Mouse (Mus musculus): Measurements from ENCODE around the gene Itih5. TPM values are rescaled to one million over a fixed set of nuclear protein-coding genes. Genes with fewer than 3 reads are reported as not detected.

Itih5 gene
- total RNA-seq, 2 experiments from 2014 or later, result 12.1 to 15.0 TPM

DNA sequence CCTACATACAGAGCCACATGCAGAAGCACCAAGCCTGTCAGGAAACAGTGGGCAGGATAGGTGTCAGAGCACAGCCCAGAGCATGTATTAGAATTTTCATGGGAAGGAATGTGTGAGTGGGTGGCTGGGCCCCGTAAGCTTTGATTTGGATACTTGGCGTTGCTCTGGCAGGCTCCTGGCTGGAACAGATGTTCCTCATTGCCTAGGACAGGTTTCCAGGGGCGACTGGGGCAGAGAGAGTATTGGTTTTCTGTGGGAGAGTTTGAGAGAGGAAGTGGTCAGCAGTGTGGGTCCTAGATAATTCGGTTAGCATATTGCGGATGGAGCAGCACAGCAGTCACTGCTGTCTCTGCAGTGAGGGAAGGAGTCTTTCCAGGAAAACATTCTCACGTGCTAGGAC lies 13.3 kb downstream of the Itih5 start:
- intact Hi-C loops (cut with DNase I), result no loop called here
- DNase-seq (ENCODE audit: low spot score in 2 of 2), result no peak

DNA sequence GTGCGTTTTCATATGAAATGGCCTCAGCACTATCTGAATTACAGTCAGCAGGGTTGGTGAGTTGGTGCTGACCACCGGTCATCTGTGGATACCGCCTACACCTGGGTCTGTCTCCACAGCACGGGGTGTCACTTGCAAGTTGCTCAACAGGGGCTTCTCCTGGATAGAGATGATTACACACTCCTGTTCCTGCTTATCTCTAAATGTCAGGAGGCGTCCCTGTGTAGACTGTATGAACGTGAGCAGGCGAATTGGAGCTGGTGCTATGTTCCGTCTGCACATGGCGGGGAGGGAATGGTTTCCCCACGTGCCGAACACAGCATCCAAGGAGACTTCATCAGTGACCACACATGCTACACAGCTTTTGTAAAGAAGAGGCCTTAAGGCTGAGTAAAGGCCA lies 13.9 kb downstream of the Itih5 start:
- intact Hi-C loops (cut with DNase I), result no loop called here

DNA sequence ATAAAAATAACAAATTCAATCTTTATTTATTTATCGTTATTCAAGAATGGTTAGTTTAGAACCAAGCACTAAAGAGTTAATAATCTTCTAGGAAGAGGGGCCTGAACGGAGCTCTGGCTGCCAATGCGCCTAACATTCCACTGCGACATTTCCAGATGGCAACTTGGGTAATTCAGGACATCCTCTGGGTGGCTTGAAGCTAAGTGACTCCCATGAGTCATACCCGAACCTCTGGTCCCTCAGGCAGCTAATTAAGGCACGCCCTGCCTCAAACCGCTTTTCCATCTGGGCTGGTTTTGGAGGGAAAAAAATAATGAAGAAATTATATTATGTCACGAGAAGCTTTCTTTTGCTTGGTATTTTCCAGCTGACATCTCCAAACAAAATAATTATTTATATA lies 14.6 kb downstream of the Itih5 start:
- intact Hi-C loops (cut with DNase I), result no loop called here
- DNase-seq (ENCODE audit: low spot score in 2 of 2), result no peak

More for the DNA sequence above, 13.9 kb downstream of the Itih5 start:
- no peak for DNase-seq (ENCODE audit: low spot score in 2 of 2)

DNA sequence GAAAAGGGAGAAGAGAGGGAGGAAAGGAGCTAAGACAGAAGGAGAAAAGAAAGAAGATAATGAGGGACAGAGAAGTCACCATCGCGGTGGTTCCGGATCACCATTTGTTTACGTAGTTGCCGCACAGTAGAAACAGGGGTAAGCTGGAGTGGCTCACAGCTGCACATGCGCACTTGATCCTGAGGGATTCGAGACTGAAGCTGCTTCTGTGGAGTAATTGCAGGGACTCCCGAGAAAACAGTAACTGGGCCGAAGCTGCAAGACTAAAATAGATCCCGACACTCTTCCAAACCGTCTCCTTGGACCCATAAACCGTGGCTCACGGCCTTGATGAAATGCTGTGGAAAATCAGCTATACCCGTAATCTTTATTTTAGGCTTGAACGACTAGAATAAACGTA lies 16.6 kb downstream of the Itih5 start:
- intact Hi-C loops (cut with DNase I), result no loop called here
- no peak for DNase-seq (ENCODE audit: low spot score in 2 of 2)

DNA sequence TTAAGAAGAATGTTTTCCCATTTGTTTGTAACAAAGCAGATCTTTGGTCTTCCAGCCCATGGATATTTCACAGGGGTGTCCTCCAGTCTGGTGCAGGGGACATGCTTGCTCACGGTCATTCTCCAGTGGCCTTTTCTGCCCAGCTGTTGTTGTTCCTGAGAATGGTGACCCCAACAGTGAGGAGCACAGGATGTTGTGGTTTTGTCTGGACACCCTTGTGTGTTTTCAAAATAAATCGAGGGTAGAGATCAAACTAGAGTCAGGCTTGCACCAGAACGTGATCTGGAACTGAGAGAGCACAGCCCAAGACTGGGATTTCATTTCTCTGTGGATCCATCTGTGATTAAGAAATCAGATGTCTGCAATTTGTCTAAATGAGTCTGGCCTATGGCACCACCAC lies 40.2 kb downstream of the Itih5 start:
- intact Hi-C loops (cut with DNase I), result no loop called here
- no peak for DNase-seq (ENCODE audit: low spot score in 2 of 2)

DNA sequence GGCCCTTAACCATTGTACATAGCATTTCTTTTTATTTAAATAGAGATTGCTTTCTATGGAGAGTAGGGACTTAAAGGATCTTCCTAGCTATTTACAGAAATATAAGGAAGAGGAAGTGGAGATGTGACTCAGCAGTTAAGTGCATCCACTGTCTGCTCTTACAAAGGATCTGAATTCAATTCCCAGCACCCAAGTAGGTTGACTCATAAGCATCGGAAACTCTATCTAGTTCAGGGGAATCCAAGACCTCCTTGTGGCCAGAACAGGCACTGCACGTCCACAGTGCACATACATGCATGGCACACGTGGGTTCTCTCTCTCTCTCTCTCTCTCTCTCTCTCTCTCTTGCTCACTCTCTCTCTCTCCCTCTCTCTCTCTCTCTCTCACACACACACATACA lies 41.8 kb downstream of the Itih5 start:
- intact Hi-C loops (cut with DNase I), result no loop called here
- DNase-seq (ENCODE audit: low spot score in 2 of 2), result no peak

DNA sequence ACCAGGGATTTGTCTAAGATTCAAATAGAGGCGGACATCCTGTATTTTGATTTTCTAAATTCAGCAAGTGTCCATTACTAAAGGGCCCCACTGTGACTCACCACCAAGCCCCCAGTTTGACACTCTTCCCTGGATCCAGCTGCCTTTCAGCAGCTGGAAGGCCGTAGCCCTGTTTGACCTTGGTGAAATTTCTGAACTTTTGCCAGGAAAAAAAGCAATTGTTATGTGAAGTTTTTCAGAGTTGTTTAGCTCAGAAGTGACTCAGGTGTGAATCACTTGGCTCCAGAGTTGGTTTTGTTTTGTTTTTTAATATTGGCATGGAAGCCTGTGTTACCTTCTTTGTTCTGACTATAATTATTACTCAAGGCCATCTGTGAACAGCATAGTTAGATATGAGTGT lies 46.0 kb downstream of the Itih5 start:
- DNase-seq (ENCODE audit: low spot score in 2 of 2), result no peak
- intact Hi-C loops (cut with DNase I), result no loop called here

DNA sequence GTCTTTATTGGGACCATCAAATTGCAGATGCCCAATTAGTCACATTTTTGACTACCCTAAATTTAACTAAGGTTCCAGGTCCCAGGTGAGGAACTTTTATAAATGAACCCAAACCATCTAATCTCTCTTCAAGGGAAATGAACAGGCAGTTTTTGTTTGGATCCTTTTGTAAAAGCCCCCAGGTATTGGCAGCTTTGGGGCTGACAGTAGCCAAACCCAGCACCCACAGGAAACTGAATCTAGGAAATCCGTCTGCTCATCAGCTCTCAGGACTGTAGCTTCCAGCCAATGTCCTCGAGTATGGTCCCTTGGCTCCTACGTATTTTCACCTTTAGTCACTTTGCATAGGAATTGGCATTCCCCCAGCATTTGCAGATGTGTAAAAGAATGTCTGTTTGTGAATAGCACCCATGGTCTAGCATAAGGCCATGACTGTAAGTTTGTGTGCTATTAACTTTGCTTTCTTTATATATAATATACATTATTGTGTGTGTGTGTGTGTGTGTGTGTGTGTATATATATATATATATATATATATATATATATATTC lies 47.4 kb downstream of the Itih5 start:
- intact Hi-C loops (cut with DNase I), result no loop called here
- no peak for DNase-seq (ENCODE audit: low spot score in 2 of 2)

DNA sequence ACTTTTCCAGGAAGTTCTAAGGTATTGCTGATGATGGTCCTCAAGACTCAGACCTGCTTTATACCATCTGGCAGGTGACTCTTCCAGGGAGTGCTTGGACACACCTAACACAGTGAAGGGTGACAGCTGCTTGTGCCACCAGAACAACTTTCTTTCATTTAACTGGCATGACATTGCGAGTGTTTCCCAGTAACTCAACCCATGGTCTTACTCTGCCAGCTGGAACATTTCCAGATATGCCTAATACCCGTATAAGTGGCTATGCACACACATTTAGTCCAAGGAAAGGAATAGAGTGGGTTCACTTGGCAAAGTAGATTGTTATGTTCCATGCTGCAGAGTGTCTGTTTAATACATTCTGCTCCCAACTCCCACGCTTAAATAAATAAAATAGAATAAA lies 50.9 kb downstream of the Itih5 start:
- intact Hi-C loops (cut with DNase I), result no loop called here
- DNase-seq (ENCODE audit: low spot score in 2 of 2), result no peak

DNA sequence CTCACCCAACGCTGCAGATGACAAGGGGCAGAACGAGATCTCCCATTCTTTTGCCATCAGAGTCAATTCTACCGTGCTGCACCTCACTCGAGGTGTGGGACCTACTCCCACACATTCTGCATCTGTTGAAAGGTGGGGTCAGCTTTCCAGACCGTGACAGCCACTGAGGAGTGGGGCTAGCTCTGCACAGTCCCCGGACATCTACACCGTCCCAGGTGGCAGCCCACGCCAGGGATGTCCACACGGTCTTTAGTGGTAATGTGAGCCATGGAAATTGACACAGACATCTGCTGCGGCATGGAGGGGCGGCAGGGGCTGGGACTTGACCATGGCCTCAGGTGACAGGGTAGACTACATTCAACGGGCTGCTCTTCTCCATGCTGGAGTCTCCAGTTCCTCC lies 60.1 kb downstream of the Itih5 start:
- no peak for DNase-seq (ENCODE audit: low spot score in 2 of 2)
- intact Hi-C loops (cut with DNase I), result no loop called here

DNA sequence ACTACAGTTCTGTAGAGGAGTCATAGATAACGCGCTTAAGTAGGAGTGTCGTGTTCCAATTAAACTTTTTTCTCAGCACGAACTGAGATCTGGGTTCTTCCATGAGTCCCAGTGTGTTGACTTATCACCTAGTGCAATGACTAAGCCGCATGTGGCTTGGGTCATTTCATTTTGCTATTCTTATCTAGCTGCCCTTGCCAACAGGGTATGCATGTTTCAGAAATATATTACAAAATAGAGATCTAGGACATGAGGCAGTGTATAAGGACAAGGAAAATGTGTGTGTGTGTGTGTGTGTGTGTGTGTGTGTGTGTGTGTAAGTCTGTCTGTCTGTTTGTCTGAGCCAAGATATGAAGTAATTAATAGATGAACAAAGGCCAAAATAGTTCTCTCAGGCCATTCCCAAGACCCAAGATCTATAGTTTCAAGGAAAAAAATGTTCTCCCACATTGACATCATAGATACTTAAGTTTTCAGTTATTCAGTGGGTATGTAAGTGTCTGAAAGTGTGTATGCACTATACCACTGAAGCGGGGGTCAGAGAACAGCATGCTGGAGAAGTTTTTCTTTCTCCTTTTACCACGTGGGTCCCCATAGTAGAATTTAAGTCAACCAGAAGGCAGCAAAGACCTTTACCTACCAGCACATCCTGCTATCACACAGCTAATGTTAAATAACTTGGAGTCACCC lies 62.6 kb downstream of the Itih5 start:
- no peak for DNase-seq (ENCODE audit: low spot score in 2 of 2)
- intact Hi-C loops (cut with DNase I), result no loop called here

DNA sequence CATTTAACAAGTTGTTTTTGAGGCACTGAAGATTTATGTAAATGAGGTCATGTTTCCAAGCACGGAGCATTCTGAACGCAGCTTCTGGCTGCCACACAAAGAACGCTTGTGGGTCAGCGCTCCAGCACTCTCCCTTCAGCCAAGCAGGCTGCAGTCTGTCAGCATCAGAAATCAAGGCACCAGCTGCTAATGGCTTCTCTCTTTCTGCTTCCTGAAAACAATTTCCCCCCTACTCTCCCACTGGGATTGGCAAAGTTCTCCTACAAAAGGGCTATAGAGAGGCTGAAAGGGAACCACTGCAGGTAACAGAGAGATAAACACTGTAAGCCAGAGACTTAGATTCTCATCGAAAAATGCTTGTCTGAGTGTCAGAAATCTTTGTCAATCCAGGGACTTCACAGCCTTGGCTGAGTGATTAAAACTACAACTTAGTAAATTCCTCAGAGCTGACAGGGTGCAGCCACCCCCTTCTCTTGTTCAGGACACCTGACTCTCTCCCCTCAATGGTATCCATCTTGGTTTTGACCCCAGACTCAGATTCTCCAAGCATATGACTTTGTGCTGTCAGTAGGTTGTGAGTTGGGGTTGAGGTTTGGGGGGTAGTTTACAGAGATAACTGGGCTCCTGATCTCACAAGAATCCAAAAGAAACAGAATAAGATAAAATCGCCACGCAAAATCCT lies 63.3 kb downstream of the Itih5 start:
- intact Hi-C loops (cut with DNase I), result no loop called here
- DNase-seq (ENCODE audit: low spot score in 2 of 2), result peak in 1 of 2 experiments; percentile 12

DNA sequence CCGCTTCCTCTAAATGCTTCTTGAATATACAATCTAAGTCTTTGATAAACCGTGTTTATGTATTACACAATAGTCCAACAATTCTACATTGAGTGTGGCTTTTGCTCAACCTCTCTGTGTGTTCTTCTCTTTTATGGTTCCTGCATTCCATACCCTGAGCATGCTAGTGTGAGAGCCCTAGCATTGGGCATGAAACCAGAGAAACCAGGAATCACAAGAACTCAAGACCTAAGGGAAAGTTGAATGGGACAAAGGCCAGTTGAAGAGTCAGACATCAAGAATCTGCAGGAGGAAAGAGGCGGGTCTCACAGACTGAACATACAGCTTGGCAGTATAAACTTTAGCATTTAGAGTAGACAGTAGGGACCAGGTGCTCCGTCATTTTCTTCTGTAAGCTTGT lies 68.5 kb downstream of the Itih5 start:
- intact Hi-C loops (cut with DNase I), result no loop called here
- DNase-seq (ENCODE audit: low spot score in 2 of 2), result no peak

DNA sequence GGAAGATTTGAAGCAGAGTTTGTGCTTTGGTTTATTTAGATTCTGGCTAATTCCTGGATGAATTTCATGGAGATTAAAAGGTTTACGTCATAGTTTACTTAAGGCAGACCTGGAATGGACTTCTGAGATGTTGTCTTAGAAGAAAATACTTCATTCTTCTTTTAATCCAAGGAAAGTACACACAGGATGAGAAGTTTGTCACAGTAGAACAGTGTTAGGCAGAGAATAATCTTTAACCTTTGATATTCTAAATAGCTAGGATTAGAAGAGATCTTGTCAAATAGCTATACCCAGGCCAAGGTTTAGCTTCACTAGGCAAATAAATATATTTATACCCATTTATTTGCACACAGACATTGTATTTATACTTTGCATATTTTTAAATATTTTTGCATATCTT lies 73.5 kb downstream of the Itih5 start:
- intact Hi-C loops (cut with DNase I), result no loop called here
- DNase-seq (ENCODE audit: low spot score in 2 of 2), result no peak

DNA sequence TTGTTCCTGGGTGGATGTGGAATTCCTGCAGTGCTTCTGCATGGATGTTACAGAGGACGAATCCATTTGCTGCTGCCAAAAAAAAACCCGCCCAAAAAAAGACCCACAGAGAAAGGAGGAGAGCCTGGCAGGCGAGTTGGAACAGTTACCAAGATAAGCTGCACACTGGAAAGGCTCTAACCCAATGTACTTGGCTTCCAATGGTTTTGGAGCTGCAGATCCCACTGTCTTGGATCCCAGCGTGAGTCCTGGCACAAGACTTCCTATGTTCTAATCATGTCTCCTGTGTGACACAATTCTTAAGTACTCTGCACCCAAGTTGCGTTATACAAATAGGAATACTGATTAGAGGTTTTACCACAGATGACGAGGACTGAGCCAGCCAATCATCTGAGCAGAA lies 78.6 kb downstream of the Itih5 start:
- intact Hi-C loops (cut with DNase I), result no loop called here
- DNase-seq (ENCODE audit: low spot score in 2 of 2), result peak in 1 of 2 experiments; percentile 9

DNA sequence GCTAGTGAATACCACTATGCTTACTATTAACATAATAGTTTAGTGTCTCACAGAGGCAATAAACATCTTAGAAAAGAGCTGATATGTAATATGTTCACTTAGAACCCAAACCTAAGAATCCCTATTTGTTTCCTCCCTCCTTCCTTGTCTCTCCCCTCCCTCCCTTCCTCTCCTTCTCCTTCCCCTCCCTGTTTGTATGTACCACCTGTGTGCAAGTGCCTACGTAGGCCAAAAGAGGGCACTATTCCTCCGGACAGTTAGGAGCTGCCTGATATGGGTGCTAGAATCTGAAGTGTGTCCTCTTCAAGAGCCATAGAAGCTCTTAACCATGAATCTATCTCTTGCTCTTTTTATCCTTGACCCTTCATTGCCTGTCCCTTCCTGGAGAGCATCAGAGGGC lies 83.2 kb downstream of the Itih5 start:
- DNase-seq (ENCODE audit: low spot score in 2 of 2), result no peak
- intact Hi-C loops (cut with DNase I), result no loop called here

DNA sequence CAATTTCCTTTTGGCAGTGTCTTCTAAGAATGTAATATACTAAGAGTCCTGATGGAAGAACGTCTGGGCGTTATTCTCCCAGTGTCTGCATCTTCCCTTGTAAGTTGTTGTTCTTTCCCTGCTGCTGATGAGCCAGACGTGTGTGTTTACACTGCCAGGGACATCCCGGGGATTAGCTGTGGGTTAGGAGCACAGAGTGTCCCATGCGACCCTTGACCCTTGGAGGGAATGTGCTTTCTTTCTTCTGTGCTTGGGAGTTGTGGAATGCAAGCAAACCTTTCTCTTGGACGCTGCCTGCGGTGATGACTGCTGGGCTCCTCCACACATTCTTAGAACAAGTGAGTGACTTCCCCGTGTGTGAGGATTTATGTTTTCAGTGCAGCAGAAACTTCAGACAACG lies 89.6 kb downstream of the Itih5 start:
- no peak for DNase-seq (ENCODE audit: low spot score in 2 of 2)
- intact Hi-C loops (cut with DNase I), result no loop called here

DNA sequence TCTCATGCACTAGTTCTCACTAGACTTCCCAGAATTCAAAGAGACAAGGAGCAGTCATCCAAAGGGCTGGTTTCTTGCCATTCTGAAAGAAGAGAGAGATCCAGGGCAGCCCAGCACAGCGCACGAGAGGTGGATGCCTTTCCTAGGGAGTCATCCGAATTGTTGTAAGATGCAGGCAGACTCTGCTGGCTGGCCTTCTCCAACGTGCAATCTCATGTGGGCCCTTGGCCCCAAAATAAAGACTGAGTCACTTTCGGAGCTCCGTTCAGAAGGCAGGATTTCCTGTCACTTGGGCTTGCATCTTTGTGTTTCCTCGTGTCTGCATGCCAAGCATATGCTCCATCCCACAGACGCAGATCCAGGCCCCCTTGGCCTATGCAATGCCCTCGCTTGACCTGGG lies 97.1 kb downstream of the Itih5 start:
- intact Hi-C loops (cut with DNase I), result no loop called here
- no peak for DNase-seq (ENCODE audit: low spot score in 2 of 2)

DNA sequence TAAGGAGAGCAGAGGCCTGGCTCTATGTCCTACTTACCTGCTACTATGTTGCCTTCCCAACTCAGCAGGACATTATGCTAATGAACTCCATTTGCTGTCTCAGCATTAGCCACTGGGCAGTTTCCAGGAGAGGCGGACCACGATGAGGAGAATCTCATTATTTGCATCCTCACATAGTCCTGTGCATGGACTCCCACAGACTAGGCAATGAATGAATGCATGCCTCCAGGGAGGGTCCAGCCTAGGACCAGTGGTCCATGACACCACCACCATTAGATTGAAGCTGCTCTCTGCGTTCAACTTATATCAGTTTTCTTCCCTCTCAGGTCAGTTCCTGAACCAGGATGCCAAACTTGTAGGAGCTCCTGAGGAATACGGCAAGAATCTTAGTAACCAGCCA lies 97.6 kb downstream of the Itih5 start:
- DNase-seq (ENCODE audit: low spot score in 2 of 2), result no peak
- intact Hi-C loops (cut with DNase I), result no loop called here

DNA sequence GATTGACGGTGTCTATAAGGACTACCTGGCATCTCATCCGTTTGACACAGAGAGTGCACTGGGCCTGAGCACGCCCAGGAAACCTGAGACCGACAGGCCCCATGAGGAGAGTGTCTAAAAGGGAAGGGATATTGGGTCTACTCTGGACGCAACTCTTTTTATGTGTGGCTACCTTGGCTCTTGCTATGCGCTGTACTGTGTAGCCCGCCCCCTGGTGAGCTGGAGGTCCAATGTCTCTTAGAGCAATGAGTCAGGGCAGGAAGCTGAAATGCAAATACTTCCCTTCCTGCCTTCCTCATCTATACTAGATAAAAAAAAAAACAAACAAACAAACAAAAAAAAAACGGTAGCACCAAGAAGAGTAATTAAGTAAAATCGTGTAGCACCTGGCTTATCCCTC lies 98.1 kb downstream of the Itih5 start:
- intact Hi-C loops (cut with DNase I), result no loop called here
- no peak for DNase-seq (ENCODE audit: low spot score in 2 of 2)

DNA sequence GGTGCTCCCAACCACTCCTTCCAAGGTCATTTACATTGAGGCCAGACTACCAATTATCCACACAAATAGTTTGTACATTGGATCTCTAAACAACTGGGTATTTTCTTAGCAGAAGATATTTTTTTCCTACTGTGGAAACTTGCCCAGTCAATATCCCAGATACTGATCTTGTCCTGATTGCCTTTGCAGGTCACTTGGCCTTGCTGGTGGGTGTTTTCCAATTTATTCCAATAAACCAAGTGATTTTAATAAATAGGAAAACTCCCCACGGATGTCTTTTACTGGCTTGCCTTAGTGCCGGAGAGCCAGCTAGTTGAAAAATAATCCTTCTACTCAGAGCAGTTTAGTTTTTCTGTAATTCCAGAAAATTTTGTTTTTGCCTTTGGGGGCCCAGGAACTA lies 98.6 kb downstream of the Itih5 start:
- intact Hi-C loops (cut with DNase I), result no loop called here
- no peak for DNase-seq (ENCODE audit: low spot score in 2 of 2)
